In the genomic region with DNA sequence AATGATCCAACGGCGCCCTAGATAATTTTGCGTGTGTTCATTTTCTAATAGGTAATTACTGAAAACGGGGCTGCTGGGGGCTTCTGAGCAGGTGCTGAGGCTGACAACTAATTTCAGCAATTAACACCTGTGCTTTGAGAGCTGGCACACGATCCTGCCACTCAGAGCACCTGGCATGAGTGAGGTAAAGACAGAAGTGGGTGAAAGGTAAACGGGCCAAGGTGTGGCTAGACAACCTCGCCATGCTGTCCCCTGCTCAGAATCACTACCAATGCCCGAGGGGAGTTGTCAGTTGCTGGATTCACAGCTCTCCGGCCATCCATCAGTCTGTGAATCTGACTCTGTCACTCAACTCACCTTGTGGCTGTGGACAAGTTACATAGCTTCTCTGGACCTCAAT, we compare ENCODE assay signal across 17 mouse cellular contexts. TPM values are rescaled to one million over a fixed set of nuclear protein-coding genes. Genes with fewer than 3 reads are reported as not detected.
DNase-seq lines count a peak whose midpoint lies in the region; ATAC-seq lines count a peak whose summit lies in the region.
"Had no signal": no experiment of that assay in that cellular context is flagged by ENCODE, and none has a peak within 500 bp of the region (broad histone marks: within the 10 kb centered on the region; RNA-seq: fewer than 3 reads in every experiment).

No protein-coding gene starts in this region.

- ATAC-seq in neural tube, embryonic 13.5 days (ENCODE audit: low read depth): no peak
- ATAC-seq in neural tube, embryonic 15.5 days (ENCODE audit: low FRiP score): no peak

- H3K4me1 ChIP-seq in neural tube, embryonic 13.5 days (replicated peaks): peaks cover 29% of the 10 kb centered on the region
- H3K4me1 ChIP-seq in neural tube, embryonic 15.5 days: peaks cover 37% of the 10 kb centered on the region

- no peak overlapping the region for H3K27ac ChIP-seq in neural tube, embryonic 13.5 days (replicated peaks)
- no peak overlapping the region for H3K27ac ChIP-seq in neural tube, embryonic 15.5 days (replicated peaks)
- H3K27ac ChIP-seq: embryonic facial prominence, embryonic 12.5 days; heart, adult 2 months; heart, embryonic 15.5 days; midbrain, embryonic 12.5 days had no signal

- 0 out of 2 replicates have a peak overlapping the region, but pooled peaks have one; percentile 13 for H3K9ac ChIP-seq in neural tube, embryonic 13.5 days
- H3K9ac ChIP-seq in neural tube, embryonic 15.5 days (replicated peaks): no peak overlapping the region
- H3K9ac ChIP-seq: embryonic facial prominence, embryonic 12.5 days; heart, embryonic 15.5 days; midbrain, embryonic 12.5 days had no signal

- no peak overlapping the region for H3K4me2 ChIP-seq in neural tube, embryonic 13.5 days
- no peak overlapping the region for H3K4me2 ChIP-seq in neural tube, embryonic 15.5 days
- H3K4me2 ChIP-seq: embryonic facial prominence, embryonic 12.5 days; heart, embryonic 15.5 days; midbrain, embryonic 12.5 days had no signal

- H3K36me3 ChIP-seq in neural tube, embryonic 13.5 days: no peaks in the 10 kb centered on the region
- H3K36me3 ChIP-seq in neural tube, embryonic 15.5 days: no peaks in the 10 kb centered on the region
- H3K36me3 ChIP-seq: embryonic facial prominence, embryonic 12.5 days; heart, embryonic 15.5 days; midbrain, embryonic 12.5 days had no signal

- H3K4me3 ChIP-seq in neural tube, embryonic 13.5 days: no peak overlapping the region
- no peak overlapping the region for H3K4me3 ChIP-seq in neural tube, embryonic 15.5 days (replicated peaks)
- H3K4me3 ChIP-seq: embryonic facial prominence, embryonic 12.5 days; heart, adult 2 months; heart, embryonic 15.5 days; midbrain, embryonic 12.5 days; myocyte had no signal

- WGBS in neural tube, embryonic 13.5 days: 72% methylated on average over 9 of the region's 9 CpGs
- WGBS in neural tube, embryonic 15.5 days: 59% methylated on average over 9 of the region's 9 CpGs

- no peaks in the 10 kb centered on the region for H3K27me3 ChIP-seq in neural tube, embryonic 13.5 days
- no peaks in the 10 kb centered on the region for H3K27me3 ChIP-seq in neural tube, embryonic 15.5 days (replicated peaks)
- H3K27me3 ChIP-seq: embryonic facial prominence, embryonic 12.5 days had no signal

- peak; percentile 59 for DNase-seq in kidney, adult 11 months
- no peak for DNase-seq in kidney, adult 8-10 months
- peak; percentile 46 for DNase-seq in kidney, postnatal 14 days
- DNase-seq in layer of hippocampus, adult 11-12 months (ENCODE audit: low spot score): no peak
- no peak for DNase-seq in layer of hippocampus, adult 18-20 months (ENCODE audit: low spot score in 2 of 2)
- DNase-seq: cerebellum, adult 8-10 months; gastrocnemius, postnatal 25 days; heart, adult 2 months; left cerebral cortex, postnatal 4 days; liver; retina, postnatal 1 day had no signal

- H3K9me3 ChIP-seq in neural tube, embryonic 13.5 days: no peaks in the 10 kb centered on the region
- no peaks in the 10 kb centered on the region for H3K9me3 ChIP-seq in neural tube, embryonic 15.5 days (replicated peaks)
- H3K9me3 ChIP-seq: embryonic facial prominence, embryonic 12.5 days; heart, embryonic 15.5 days had no signal

RNA-seq across cellular contexts. Expression of gene Anks6, which starts 5.3 kb away (rescaled TPM):
- polyA plus RNA-seq in neural tube, embryonic 13.5 days (2015; fragmentation: Nextera tagmentation; extraction: Ambion mirVana): 4.4 and 4.8 TPM in 2 replicates
- polyA plus RNA-seq in neural tube, embryonic 15.5 days (2015; fragmentation: Nextera tagmentation; extraction: Ambion mirVana): 3.8 and 4.4 TPM in 2 replicates
- 10 to 100 TPM; 20.6 to 21.5 TPM for total RNA-seq in layer of hippocampus, adult 18-20 months (2021)

RNA-seq across cellular contexts. Expression of gene Galnt12, which starts 39.8 kb away (rescaled TPM):
- 1.1 and 1.2 TPM in 2 replicates for polyA plus RNA-seq in neural tube, embryonic 13.5 days (2015; fragmentation: Nextera tagmentation; extraction: Ambion mirVana)
- 1.3 and 5.0 TPM in 2 replicates for polyA plus RNA-seq in neural tube, embryonic 15.5 days (2015; fragmentation: Nextera tagmentation; extraction: Ambion mirVana)
- total RNA-seq in layer of hippocampus, adult 18-20 months (2021): under 1 TPM; 0.74 to 0.77 TPM
- polyA plus RNA-seq: myocyte had no signal

Comparison
In these comparisons a context has a peak if more than half of its experiments do, and no peak if none do; other contexts are left out.
1. DNase-seq: peak in kidney, adult 11 months (single experiment) and kidney, postnatal 14 days (single experiment); none in kidney, adult 8-10 months (0 of 2), layer of hippocampus, adult 11-12 months (single experiment) and layer of hippocampus, adult 18-20 months (0 of 2).